In genomic region chr8:12977325-12977724, GRCm38 (mm10) we compare ENCODE assay signal across 32 mouse cellular contexts. TPM values are rescaled to one million over a fixed set of nuclear protein-coding genes. Genes with fewer than 3 reads are reported as not detected.
DNase-seq lines count a peak whose midpoint lies in the region; ATAC-seq and TF ChIP-seq lines count a peak whose summit lies in the region.
"Had no signal": no experiment of that assay in that cellular context is flagged by ENCODE, and none has a peak within 500 bp of the region (broad histone marks: within the 10 kb centered on the region; RNA-seq: fewer than 3 reads in every experiment).

No protein-coding gene starts in this region.

- H3K4me2 ChIP-seq in lung, embryonic 14.5 days, result no peak overlapping the region
- H3K4me2 ChIP-seq: embryonic facial prominence, embryonic 13.5 days; heart, embryonic 11.5 days; hindbrain, embryonic 13.5 days; limb, embryonic 12.5 days; liver, embryonic 13.5 days; lung, embryonic 15.5 days; midbrain, embryonic 15.5 days; neural tube, embryonic 13.5 days; stomach, embryonic 15.5 days had no signal

- no peak overlapping the region for H3K27ac ChIP-seq in lung, embryonic 14.5 days (ENCODE audit: low read depth)
- H3K27ac ChIP-seq: embryonic facial prominence, embryonic 13.5 days; forebrain, embryonic 10.5 days; hindbrain, embryonic 13.5 days; limb, embryonic 12.5 days; liver, embryonic 13.5 days; lung, embryonic 15.5 days; midbrain, embryonic 15.5 days; neural tube, embryonic 13.5 days; stomach, embryonic 15.5 days had no signal

- H3K4me1 ChIP-seq in lung, embryonic 14.5 days (ENCODE audit: insufficient read depth), result no peaks in the 10 kb centered on the region
- peaks cover 71% of the 10 kb centered on the region for H3K4me1 ChIP-seq in megakaryocyte, embryonic 14.5 days
- H3K4me1 ChIP-seq: forebrain, embryonic 10.5 days; liver, embryonic 13.5 days; lung, embryonic 15.5 days; neural tube, embryonic 13.5 days; stomach, embryonic 15.5 days had no signal

- 0 out of 2 replicates have a peak, but pooled peaks have one; percentile 13 for ATAC-seq in lung, embryonic 14.5 days (ENCODE audit: insufficient read depth)
- peak; percentile 63 for ATAC-seq in common myeloid progenitor, adult 5-6 weeks (replicated peaks; ENCODE audit: low read depth, poor library complexity, severe bottlenecking)
- ATAC-seq: forebrain, embryonic 16.5 days; intestine, embryonic 16.5 days; midbrain, embryonic 15.5 days; Patski had no signal

- no peaks in the 10 kb centered on the region for H3K27me3 ChIP-seq in lung, embryonic 14.5 days (ENCODE audit: insufficient read depth, low read length)
- peaks cover 40% of the 10 kb centered on the region for H3K27me3 ChIP-seq in megakaryocyte, embryonic 14.5 days (replicated peaks)
- H3K27me3 ChIP-seq: embryonic facial prominence, embryonic 13.5 days; hindbrain, embryonic 13.5 days; limb, embryonic 12.5 days; lung, embryonic 15.5 days; midbrain, embryonic 15.5 days; neural tube, embryonic 13.5 days; Patski; stomach, embryonic 15.5 days had no signal

- DNase-seq in lung, embryonic 14.5 days, result peak; percentile 8
- DNase-seq in lung, postnatal 4 days, result no peak
- no peak for DNase-seq in adrenal gland, adult (ENCODE audit: inconsistent age in 2 of 2, low spot score in 1 of 2)
- DNase-seq in left cerebral cortex, postnatal 10 days (ENCODE audit: extremely low spot score in 1 of 2, low spot score in 2 of 2), result no peak
- DNase-seq: adrenal gland, postnatal 14 days; cerebellum, adult 11-12 months; cerebellum, adult 9-11 months; heart, postnatal 36 days; kidney, adult 8-10 months; kidney, postnatal 10 days; liver, embryonic 13.5 days had no signal

- no peaks in the 10 kb centered on the region for H3K9me3 ChIP-seq in lung, embryonic 14.5 days (ENCODE audit: low read depth, low read length)
- no peaks in the 10 kb centered on the region for H3K9me3 ChIP-seq in megakaryocyte, embryonic 14.5 days
- H3K9me3 ChIP-seq: embryonic facial prominence, embryonic 13.5 days; G1E; hindbrain, embryonic 13.5 days; liver, embryonic 13.5 days; lung, embryonic 15.5 days; midbrain, embryonic 15.5 days; neural tube, embryonic 13.5 days; stomach, embryonic 15.5 days had no signal

- H3K4me3 ChIP-seq in lung, embryonic 14.5 days (ENCODE audit: low read depth, low read length), result no peak overlapping the region
- H3K4me3 ChIP-seq in megakaryocyte, embryonic 14.5 days (replicated peaks), result peak overlapping the region; percentile 80
- H3K4me3 ChIP-seq: embryonic facial prominence, embryonic 13.5 days; forebrain, embryonic 10.5 days; hindbrain, embryonic 13.5 days; limb, embryonic 12.5 days; liver, embryonic 13.5 days; lung, embryonic 15.5 days; midbrain, embryonic 15.5 days; neural tube, embryonic 13.5 days; stomach, embryonic 15.5 days had no signal

- no peak overlapping the region for H3K9ac ChIP-seq in lung, embryonic 14.5 days
- H3K9ac ChIP-seq: embryonic facial prominence, embryonic 13.5 days; hindbrain, embryonic 13.5 days; liver, embryonic 13.5 days; lung, embryonic 15.5 days; midbrain, embryonic 15.5 days; neural tube, embryonic 13.5 days; stomach, embryonic 15.5 days had no signal

- H3K36me3 ChIP-seq in lung, embryonic 14.5 days (ENCODE audit: insufficient read depth), result 0 out of 2 replicates have a peak, but pooled peaks cover 4% of the 10 kb centered on the region
- H3K36me3 ChIP-seq in megakaryocyte, embryonic 14.5 days (replicated peaks; ENCODE audit: low read length), result peaks cover 84% of the 10 kb centered on the region
- H3K36me3 ChIP-seq: G1E; liver, embryonic 13.5 days; stomach, embryonic 15.5 days had no signal

- WGBS in lung, embryonic 14.5 days, result 46% methylated on average over 12 of the region's 12 CpGs

- intact Hi-C loops in left cerebral cortex, postnatal 10 days (cut with DNase I), result loop anchor here (5.0 kb wide), 1 partner anchor 35 kb away; no protein-coding TSS in a partner anchor

- no peak for TF ChIP-seq CTCF in lung, embryonic 14.5 days (IDR thresholded peaks at IDR 0.05; ENCODE audit: low read depth)

RNA-seq across cellular contexts. Expression of gene F7, which starts 48.5 kb away (rescaled TPM):
- polyA plus RNA-seq in lung, embryonic 14.5 days (2014; fragmentation: Nextera tagmentation; extraction: Ambion mirVana), result 0.09 TPM in 1 of 2 replicates, not detected in the other
- total RNA-seq in common myeloid progenitor, adult 5-6 weeks (2017), result not detected in 2 replicates
- 11.8 TPM in 1 of 2 replicates, not detected in the other for polyA plus RNA-seq in megakaryocyte, embryonic 14.5 days (2012; ENCODE audit: insufficient read depth, low replicate concordance)
- total RNA-seq in left cerebral cortex, postnatal 10 days (2021), result not detected
- total RNA-seq: gastrocnemius, adult 8-10 months; left cerebral cortex, postnatal 25 days had no signal
- polyA plus RNA-seq: C2C12; embryonic facial prominence, embryonic 13.5 days; forebrain, embryonic 16.5 days; G1E; heart, embryonic 11.5 days; heart, embryonic 16.5 days; hindbrain, embryonic 13.5 days; limb, embryonic 12.5 days; midbrain, embryonic 15.5 days; Patski had no signal

RNA-seq across cellular contexts. Expression of gene F10, which starts 59.8 kb away (rescaled TPM):
- 0.88 and 1.1 TPM in 2 replicates for polyA plus RNA-seq in lung, embryonic 14.5 days (2014; fragmentation: Nextera tagmentation; extraction: Ambion mirVana)
- total RNA-seq in common myeloid progenitor, adult 5-6 weeks (2017), result 3.1 and 5.8 TPM in 2 replicates
- 19.0 and 24.9 TPM in 2 replicates for polyA plus RNA-seq in megakaryocyte, embryonic 14.5 days (2012; ENCODE audit: insufficient read depth, low replicate concordance)
- under 1 TPM in 1 of 2 experiments, not detected in 1; 0.24 TPM for total RNA-seq in left cerebral cortex, postnatal 10 days (2021)
- total RNA-seq: gastrocnemius, adult 8-10 months; layer of hippocampus, postnatal 10 days; left cerebral cortex, adult 18-20 months; left cerebral cortex, postnatal 25 days had no signal
- polyA plus RNA-seq: C2C12, G1E, Patski had no signal
